Mouse (Mus musculus) thymus, postnatal 14 days (tissue): Measurements from ENCODE around the gene Pde4d.

ENCODE experiments used
- DNase-seq: peaks from one replicate; pipeline ENCODE4 v3.0.0; 2021

Pde4d gene

GRCm38 (mm10) chr13:108449116-108450097, at the start of gene Pde4d:
TSS of gene Pde4d (plus strand) at chr13:108449948.
- DNase-seq = no peak

- DNase-seq = no peak
Measured at GRCm38 (mm10) chr13:108403197-108403596, 46.6 kb upstream of the Pde4d start.

- DNase-seq = no peak
Measured at GRCm38 (mm10) chr13:108404372-108404771, 45.4 kb upstream of the Pde4d start.

GRCm38 (mm10) chr13:108415464-108415863, 34.3 kb upstream of the Pde4d start:
- DNase-seq = no peak

DNA sequence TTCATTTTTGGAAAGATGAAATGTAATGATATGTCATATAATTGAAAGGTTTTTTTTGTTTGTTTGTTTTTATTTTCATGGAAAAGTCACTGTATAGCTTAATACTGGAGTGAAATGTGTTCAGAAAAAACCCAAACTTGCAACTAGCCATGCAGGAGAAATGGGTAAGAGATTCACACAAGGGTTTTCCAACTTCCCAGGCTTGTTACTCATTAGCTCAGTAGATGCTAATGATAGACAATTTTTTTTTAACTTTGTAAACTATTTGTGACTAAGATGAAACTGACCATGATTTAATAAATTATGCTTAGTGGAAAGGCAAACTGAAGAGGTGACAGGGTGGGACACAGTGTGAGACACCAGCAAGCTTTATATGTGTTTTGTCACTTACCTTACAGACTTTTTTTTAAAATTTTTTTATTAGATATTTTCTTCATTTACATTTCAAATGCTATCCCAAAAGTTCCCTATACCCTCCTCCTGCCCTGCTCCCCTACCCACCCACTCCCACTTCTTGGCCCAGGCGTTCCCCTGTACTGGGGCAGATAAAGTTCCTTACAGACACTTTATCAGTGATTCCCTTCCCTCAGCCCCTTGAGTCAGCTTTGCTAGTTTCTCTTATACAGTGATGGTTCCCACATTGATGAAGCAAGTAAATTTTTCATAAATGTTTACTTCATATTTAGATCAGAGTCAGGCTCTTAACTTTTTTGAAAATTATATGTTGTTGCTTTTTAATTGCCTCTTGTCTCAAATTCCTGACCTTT, 30.8 kb upstream of the Pde4d start:
- no peak for DNase-seq

- DNase-seq = no peak
Measured at GRCm38 (mm10) chr13:108426322-108426721, 23.4 kb upstream of the Pde4d start.

GRCm38 (mm10) chr13:108428809-108429208, 20.9 kb upstream of the Pde4d start:
- no peak for DNase-seq

- DNase-seq = no peak
Measured at GRCm38 (mm10) chr13:108429623-108430022, 20.1 kb upstream of the Pde4d start.

- no peak for DNase-seq
Measured at GRCm38 (mm10) chr13:108431776-108432175, 18.0 kb upstream of the Pde4d start.

DNA sequence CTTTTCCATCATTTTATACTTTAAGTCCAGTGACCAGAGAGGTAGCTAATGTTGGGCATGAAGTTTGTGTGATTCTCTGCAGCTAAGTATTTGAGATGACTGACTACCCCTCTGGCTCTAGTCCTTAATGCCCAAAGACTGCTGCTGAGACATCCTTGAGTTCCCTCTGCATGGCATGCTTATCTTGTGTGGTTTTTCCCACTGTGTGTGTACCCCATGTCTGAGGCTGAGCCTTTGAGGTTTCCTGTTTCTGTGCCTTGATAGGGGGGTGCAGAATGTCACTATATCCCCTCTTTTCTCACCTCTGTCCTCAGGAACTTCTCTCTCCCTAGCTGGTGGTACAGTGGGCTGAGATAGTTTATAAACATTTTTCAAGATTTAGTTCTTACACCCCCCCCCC, 14.1 kb upstream of the Pde4d start:
- no peak for DNase-seq

DNA sequence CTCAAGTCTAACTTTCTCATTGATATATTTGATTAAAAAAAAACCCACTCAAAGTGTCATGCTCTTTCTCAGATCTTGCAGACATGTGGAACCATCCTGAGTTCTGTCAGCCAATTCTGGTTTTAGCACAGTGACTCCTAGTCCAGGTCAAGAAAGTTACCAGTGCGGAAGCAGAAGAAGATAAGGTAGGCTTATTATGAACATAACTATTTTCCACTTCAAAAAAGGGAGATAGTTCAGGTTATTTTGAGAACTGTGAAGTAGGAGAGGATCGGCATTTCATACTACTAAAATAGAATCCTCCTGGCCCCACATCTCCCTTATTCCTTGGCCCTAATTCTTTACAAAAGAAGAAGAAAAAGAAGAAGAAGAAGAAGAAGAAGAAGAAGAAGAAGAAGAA, 12.3 kb upstream of the Pde4d start:
- DNase-seq = no peak

DNA sequence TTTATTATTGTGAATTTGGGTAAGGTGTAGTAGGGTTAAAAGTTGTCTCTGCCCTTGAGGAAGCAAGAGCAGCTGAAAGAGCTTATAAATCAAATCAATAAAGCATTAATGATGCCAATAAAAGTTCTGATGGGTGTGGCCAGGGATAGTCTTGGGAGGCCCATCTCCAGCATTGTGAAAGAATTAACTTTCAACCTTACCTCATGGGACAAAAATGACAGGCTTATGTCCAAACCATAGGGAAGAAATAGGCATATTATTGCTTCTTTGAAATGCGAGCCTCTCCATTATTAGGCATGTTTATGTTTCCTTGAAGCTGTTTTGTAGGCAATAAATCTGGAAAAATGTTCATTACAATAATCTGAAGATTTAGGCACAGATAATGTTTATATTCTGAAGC, 10.7 kb upstream of the Pde4d start:
- no peak for DNase-seq

- no peak for DNase-seq
Measured at GRCm38 (mm10) chr13:108448348-108448931, 1.3 kb upstream of the Pde4d start.

DNA sequence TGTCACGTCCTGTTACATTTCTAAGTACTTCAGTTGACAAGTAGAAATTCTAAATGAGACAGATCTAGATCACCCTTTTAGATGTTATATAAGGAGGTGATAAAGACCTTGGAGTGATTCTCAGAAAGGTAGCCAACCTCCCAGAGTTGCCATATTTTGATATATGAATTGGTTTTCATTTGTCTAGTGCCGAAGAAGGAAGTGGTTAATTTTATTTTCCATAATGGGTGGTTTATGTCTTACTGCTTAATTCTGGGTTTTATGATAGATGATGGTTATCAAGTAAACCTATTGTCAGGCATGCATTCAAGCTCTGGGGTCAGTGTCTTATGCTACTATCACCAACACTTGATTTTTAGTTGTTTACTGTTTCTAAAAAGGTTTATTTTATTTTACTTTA, 1.4 kb downstream of the Pde4d start:
- DNase-seq = no peak

GRCm38 (mm10) chr13:108453064-108453919, 3.5 kb downstream of the Pde4d start:
- DNase-seq = no peak

DNA sequence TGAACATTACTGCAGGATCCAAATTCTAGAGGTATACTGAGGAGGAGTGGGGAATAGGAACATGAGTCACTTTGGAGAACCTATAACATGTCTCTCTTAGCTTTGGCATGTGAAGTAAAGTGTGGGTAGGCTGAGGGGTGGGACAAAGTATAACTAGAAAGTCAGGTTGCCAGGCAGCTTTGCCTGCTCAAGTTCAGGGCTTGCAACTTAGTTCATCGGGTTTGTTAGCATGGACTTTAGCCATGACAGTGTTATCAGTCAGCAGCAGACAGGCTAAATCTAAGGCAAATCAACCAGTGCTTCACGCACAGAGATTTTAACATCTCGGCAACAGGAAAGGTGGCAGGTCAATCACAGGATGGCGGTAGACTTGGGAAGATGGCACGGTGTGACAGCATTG, 12.8 kb downstream of the Pde4d start:
- no peak for DNase-seq

- DNase-seq = no peak
Measured at GRCm38 (mm10) chr13:108465755-108466154, 16.0 kb downstream of the Pde4d start.

- no peak for DNase-seq
Measured at GRCm38 (mm10) chr13:108467046-108467445, 17.3 kb downstream of the Pde4d start.

DNA sequence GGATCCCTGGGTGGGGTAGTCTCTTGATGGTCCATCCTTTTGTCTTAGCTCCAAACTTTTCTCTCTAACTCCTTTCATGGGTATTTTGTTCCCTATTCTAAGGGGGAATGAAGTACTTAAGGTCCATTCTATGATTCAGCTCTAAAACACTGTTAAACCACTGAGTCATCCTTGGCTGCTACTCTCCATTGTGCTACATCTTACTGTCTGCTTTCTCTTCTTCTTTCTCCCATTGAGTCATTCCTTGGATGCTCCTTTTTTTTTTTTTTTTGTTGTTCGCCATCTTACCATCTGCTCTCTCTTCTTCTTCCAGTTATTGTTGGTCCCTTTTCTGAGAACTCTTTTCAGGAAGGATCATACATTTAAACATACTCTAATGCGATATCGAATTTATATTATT, 30.7 kb downstream of the Pde4d start:
- DNase-seq = no peak

DNA sequence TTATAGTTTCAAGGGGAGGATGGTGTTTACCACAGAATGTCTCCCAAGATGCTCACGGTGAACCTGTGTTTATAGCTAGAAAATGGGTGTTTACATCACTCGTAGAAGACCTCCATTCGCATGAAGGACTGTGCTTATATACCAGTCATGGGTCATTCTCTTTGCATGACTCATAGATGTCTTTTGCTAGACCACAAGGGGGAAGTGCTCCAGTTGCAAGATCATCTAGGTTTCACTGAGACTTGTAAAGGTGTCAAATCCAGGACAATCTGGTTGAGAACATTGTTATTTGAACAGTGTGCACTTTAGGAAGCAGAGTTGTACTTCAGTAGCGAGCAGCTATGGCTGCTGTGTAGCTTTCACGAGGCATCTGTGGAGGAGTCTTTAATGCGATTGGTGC, 35.3 kb downstream of the Pde4d start:
- DNase-seq = no peak

- DNase-seq = no peak
Measured at GRCm38 (mm10) chr13:108487066-108487465, 37.3 kb downstream of the Pde4d start.

GRCm38 (mm10) chr13:108489825-108490224, 40.1 kb downstream of the Pde4d start:
- DNase-seq = no peak

GRCm38 (mm10) chr13:108490872-108491271, 41.1 kb downstream of the Pde4d start:
- DNase-seq = no peak
